Mouse (Mus musculus) cerebellum, adult 8-10 months (tissue): ENCODE measurements around the gene Zic1.
A peak's percentile ranks its signal among the peaks of the same experiment; 100 is the strongest.

Experiments used
- DNase-seq: peaks from one replicate; pipeline ENCODE4 v3.0.0; 2022

Gene Zic1

DNA sequence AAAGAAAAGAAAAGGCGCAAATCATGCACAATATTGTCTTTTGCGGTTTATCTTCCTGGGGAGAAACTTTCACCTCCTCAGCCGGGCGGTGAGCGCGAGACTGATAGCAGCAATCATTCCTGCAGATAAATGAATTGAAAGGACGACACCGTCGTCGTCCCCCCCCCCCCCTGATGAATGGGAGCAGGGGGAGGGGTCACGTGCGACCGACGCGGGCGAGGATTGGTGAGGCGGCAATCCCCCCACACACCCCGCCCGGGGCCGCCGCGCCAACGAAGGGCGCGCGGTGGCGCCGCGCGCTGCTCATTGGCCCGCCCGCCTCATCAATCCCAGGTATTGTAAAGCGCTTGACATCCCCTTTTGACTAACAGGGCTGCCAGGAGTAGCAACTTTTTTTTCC lies at the start of gene Zic1:
Gene Zic1 (minus strand): TSS at position 147 of the 400 bp plus-strand sequence.
- DNase-seq = peak; percentile 92

DNA sequence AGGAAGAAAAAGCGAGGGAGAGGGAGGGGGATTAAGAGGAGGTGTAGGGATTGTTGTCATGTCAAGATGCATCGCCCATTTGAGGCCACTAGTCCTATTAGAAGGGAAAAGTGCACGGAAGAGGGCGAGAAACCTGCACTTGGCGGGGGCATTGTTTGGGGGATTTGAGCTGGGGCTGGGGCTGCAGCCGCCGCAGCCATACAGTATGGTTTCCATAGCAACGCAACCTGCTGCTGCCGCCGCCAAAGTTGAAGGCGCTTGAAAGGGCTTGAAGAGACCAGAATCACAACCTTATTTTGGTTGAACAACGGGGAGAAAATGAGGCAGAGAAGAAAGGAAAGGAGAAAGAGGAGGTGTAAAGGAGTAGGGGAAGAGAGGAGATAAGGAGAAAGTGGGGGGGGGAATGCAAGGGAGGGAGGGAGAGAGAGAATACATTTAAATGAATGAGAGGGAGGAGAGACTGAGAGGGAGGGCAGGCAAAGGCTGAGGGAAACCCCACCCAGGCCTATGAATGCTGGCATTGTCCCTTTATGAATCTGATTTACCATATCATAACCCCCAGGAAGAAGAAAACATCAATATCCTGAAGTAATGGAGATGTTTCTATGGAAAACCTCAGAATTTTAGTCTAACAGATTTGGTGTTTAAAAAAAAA lies 48.5 kb upstream of the Zic1 start:
- no peak for DNase-seq

DNA sequence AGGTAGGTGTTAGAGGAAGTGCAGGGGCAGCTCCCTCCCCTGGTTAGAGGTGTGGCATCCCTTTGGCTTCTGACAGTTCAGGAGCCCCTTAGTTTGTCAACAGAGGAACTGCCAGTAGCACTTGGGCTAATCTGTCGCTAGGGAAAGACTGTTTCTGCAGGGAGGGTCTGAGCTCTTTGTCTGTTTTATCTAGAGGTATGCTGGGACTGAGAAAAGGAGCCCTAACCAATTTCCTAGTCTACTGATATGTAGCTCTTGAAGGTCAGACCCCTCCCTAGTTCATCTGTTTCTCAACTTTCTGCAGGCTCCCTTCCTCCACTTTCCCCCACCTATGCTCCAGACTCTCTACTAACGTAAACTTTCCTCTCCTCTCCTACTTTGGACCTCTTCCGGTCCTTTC lies 44.2 kb upstream of the Zic1 start:
- DNase-seq = no peak

DNA sequence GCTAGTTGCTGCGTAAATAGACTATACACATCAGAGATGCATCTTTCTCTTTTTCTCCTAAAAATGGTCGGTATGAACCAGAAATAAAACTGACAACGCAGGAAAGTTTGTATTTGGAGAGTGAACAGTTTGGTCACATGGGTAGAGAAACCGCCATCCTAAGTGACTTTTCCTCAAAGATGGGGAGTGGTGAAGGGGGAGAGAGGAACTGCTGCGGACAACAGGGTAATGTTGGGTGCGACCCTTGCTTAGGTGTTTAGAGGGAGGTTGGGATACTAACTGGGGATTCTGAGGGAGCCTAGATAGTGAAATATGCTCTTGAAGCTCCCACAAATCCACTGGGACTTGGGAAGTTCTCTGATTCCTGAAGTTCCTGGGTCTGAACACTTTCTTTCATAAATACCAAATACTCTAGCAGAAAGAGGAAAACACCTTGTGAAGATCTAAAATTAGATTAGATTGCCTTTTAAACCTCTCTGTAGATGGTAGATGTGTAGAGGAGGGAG lies 40.7 kb upstream of the Zic1 start:
- no peak for DNase-seq

DNA sequence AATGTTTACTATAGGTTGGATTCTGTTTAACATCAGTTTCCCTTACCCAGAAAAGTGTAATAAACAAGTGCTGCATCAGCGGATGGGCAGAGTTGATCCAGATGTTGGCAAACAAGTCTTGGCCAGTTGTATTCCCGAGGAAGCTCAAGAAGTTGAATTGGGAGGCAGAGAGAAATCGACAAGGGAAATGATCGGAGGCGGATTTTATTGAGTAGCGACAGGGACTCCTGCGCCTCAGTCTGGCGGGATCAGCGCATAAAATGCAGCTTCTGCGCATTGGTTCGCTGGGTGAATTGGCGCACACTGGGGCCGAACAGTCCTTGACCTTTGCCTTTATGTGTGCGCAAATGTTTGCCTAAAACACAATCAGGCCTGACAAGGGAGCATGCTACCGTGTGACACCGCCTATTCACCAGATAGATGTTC lies 40.2 kb upstream of the Zic1 start:
- DNase-seq = peak; percentile 56

DNA sequence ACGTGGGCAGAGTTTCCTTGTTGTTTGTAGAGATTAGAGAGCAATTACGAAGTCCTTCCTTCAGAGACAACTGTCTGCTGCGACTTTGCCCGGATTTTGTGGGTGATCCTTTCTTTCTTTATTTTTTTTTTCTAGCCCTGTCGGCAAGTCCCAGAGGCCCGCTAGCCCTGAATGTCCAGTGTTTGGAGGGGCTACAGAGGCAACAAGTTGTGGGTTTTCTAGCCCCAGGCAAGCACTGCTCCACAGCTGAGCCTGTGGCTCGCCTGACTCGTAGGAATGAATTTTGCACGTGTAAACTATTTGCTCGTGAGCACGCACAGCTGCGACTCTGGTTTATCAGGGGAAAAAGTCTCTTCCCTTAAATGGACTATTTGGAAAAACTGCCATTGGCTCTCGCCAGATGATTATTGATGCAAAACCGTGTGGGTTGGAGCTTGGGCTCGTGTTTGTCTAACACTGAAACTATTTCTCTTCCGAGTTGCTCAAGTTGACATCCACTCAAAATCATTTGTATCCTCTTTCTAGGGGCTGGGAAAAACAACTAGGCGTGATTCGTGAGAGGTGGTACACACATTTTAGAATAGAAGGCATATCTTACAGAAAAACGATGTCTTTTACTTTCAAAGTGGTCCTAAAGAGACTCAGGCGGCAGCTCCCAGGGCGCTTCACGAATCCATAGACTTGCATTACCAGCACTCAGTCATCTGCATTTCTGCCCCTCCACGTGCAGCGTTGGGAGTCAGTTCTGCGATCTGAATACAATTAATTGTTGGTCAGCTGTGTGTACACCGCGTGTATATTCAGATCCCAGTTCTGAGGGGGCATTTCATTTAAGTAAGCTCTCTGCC lies 39.5 kb upstream of the Zic1 start:
- DNase-seq = peak; percentile 50

DNA sequence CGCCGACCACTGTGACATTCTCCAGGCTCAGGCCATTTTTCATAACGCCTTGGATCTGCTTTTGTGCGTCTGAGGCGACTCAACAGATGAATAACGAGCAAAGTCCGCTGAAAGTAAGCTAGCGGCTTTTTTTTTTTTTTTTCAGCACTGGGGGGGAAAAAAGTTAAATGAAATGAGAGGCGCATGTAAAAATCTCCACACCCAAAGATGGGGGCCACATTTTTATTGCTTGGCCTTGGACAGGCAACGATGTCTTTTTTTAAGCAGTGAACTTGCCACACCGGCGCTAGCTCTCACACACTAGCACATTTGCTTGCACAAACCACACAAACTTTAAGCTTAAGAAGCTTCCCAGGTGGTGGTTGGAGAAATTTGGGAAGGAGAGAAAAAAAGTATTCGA lies 38.6 kb upstream of the Zic1 start:
- no peak for DNase-seq

DNA sequence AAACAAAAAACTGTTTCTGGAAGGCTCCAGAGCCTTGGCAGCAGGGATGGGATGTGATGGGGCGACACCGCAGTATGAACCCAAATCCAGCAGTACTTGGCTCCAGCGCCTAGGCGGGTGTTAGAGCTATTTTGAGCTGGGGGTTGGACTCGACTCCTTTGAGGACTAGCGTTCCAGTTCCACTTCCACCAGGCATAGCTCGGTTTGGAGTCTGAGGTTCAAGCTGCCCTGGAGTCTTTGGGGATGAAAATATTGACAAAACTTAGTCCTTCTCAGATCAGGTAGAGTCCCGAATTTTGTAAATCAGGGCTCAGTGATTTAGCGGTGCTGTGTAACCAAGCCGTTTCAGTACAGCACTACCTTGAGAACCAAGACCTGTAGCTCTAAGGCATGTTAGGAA lies 35.9 kb upstream of the Zic1 start:
- DNase-seq = no peak

DNA sequence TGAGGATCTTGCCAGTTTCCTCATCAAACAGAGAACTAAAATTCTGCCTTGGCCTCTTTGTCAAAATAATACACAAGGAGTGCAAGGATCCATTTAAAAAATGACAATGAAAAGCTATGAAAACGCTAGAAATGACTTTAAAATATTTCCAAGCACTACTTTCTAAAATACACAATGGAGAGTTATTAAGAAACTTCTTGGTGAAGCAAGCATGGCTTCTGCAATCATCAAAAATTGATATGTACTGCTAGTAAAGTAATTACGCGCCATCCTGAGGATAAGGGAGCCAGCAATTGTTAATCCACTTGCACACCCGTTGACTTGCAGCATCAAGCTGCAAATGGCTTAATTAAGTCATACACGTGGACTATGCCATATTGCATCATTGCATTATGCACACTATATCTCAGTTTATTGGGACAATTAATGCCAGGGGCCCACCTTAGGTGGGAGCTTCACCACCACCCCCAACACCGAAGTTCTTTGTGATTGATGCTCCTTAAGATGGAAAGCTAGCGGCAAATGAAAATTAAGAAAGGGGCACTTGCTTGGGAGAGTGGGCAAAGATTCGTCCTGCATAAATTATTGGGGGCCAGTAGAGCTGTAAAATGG lies 35.0 kb upstream of the Zic1 start:
- DNase-seq = no peak

DNA sequence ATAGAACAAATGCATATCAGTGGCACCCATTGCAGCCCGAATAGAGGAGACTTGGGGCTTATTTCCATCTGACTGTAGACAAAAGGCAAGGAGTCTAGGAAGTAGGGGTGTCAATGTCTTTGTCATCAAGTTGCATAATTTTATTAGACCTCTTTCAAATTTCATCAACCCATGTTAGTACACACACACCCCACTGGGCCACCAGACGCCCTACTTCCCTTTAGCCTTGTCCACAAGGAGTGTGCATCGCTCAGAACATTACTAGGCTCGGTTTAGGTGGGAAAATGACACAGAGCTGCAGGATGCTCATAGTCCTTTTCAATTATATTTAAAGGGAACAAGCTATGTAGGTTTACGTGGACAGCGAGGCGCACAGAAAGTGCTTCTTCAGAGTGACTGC lies 34.4 kb upstream of the Zic1 start:
- no peak for DNase-seq

DNA sequence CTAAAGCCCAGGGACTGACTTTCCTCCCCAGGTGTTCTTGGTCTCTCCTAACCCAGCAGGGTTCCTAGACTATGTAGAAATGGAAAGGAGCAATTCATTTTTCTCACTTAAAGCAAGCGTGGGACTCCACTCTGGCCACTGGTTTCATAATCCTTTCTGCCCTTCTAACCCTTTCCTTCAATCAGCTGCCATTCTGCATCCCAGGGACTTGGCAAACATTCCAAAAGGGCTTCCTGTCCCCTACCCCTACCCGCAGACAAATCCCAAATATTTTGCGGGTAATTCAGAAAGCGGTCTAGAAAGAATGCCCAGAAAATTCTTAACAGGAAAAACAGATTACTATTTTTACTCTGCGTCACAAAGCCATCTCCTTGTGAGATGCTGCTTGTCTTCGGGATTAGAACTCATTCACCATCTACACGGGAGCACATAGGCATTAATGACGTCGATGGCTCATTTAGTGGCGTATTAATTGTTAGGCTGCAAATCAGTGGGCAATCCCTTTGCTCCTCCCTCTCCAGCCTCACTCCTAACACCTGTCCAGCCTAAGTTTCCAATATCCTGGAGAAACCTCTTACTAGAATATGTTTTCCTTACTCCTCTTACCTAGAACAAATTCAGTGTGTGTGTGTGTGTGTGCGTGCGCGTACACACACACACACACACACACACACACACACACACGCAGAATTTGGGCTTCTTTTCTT lies 29.6 kb upstream of the Zic1 start:
- no peak for DNase-seq

DNA sequence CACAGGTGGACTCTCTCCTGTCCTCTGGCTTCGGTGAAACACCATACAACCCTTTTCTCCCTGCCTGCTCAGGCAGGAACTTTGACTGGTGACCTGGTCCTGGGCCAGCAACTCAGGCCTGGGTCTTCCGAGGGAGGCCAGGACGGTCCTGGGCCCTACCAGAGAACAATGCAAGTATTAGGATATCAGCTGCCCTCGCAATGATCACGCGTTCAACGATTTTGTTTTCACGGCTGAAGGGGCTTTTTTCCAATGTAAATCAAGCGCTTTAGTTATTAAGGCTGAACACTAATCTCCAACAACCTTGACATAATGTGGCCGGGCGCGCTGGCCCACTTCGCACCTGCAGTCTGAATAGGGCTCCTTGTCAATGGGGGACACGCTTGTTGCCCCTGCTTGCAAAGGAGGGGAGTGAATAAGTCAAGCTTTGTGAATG lies 28.6 kb upstream of the Zic1 start:
- no peak for DNase-seq

DNA sequence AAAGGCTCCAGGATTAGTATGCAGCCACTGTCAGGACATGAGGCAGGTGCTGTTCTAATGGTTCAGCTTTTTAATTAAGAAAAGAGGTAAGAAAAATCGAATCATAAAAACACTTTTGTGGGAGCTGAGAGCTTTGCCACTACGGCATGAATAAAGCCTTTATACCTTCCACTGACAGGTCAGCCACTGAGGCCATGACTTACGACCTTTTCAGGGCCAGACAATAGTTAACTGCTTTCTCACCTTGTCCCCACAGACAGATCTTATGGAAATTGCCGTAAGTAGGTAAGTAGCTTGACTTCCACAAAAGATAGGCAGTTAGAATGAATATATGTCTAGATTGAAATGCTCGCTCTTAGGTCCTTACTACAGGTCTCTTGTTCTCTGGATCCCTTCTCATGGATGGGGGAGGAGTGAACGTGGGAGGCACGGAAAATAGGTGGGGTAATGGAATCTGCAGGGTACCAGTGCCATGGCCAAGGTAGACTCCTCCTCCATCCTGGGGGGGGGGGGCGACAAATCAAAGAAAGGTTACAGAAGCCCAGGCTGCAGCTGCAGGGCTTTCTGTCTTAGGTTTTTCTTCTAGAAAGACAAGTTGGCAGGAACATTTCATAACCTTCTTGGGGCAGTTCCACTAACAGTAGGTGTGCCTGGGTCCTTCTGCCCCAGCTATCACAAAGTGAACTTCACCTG lies 27.9 kb upstream of the Zic1 start:
- DNase-seq = no peak

DNA sequence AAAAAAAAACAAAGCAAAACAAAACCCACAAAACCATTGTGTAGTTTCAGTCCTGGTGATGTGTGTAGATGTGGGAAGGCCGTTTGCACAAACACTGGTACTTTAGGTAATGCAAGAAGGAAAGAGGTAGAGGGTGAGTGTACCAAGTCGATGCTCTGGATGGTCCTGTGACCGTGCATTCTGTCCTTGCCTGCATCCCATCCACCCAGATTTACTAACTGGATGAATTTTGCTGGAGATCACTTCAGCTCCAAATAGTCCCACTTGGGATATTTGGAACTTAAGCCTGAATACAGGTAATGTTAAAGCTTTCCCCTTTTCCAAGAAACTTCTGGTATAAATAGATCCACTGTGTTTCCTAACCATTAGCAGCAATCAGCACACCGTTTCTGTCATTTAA lies 22.6 kb upstream of the Zic1 start:
- no peak for DNase-seq

DNA sequence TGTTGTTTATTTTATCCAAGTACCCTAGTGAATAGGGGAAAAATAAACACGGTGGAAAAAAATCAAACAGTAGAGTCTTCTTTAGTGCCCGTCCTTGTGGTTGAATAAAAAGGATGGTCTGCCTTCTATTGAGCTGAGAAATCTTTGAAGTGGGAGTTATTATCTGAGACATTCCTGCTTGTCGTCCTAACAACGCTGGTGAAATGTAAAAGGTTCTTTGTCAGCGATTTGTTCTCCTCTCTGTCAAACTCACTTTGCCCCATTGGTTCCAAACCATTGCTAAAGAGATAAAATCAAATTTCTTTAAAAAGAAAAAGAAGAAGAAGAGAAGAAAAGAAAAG lies 22.1 kb upstream of the Zic1 start:
- no peak for DNase-seq

DNA sequence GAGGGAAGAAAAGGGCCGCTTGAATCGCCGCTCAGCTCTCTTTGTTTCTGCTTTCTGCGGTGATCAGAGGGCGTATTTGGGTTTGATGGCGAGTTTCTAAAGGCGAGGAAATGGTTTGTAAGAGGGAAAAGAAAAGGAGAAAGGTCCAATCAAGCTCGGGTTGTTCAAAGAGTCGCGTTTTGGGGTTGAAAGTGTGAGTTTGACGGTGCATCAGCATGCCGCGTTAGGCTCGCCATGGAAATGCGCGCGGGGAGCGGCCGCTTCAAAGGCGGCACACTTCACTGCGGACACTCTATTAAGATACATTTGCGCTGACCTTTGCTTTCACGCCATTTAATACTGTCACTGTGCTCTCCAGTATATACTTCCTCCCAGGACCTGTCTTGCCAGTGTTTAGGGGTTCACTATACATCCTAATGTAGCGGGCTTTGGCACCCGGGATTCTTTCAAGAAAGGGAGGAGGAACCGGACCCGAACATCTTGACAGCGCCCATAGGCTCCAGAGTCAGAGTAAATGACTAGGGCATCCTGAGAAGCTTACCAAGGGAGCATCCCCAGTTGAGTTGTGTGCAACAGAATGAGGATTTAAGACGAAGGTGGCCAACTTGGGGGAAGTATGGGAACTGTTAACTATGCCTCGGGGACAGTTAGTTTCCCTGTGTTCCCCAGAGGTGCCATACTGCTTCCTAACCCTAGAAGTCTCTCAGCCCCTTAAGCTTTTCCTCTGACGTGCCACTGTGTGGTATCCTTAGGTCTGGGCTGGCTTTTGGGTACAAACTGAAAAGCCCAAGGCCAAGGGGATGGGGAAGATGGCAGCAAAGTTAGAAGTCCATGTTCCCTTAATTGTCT lies 21.5 kb upstream of the Zic1 start:
- DNase-seq = peak; percentile 37

DNA sequence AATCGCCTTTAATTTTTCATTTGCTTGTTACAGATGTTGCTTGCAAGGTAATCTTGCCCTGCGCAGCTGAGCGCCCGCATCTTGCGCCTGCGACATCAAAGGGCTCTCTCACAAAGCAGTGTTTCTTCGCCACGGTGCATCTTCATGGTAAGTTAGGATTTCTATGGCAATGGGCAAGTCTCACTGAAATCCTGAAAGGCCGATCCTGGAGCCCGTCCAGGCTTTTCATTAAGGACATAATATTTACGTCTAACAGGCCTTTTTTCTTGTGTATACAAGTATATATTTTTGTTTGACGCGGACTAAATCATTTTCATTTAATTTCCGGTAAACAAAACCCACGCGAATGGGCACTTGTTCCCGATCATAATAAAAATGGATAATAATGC lies 20.9 kb upstream of the Zic1 start:
- DNase-seq = peak; percentile 43

DNA sequence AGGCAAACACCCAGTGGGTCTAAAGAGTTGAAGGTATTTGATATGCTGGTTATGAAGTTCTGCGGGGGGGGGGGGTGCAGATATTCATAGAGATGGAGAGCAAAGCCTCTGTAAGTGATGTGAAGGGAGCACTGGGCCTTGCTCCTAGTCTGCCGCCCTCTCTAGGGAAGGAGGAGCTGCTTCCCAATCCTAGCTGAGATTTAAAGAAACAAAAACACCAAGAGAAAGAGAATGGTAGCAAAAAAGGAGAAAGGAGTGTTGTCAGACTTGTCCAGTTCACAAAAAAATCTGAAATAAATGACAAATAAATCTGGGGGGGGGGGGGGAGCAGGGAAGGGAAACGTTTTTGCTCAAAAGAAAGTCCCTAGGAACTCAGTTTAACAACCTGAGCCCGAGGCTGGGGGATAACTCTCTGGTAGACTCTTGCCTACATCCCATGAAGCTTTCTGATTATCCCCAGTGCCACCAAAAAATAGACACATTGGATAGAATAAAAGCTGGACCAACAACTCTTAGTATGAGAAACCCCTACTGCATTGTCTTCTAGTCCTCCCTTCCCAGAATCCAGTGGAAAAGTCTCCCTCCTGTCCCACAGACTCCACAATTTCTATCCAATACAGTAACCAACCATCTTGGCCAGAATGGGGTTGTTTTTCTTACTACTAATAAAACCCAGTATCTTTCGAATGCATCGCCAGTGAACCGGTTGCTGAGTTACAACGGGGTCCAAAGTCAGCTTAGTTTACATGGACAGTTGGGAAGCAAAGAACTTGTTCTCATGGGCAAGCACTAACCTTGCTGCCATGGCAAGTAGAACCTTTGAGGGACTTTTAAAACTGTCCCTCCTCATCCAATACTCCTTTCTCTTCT lies 20.2 kb upstream of the Zic1 start:
- DNase-seq = no peak

DNA sequence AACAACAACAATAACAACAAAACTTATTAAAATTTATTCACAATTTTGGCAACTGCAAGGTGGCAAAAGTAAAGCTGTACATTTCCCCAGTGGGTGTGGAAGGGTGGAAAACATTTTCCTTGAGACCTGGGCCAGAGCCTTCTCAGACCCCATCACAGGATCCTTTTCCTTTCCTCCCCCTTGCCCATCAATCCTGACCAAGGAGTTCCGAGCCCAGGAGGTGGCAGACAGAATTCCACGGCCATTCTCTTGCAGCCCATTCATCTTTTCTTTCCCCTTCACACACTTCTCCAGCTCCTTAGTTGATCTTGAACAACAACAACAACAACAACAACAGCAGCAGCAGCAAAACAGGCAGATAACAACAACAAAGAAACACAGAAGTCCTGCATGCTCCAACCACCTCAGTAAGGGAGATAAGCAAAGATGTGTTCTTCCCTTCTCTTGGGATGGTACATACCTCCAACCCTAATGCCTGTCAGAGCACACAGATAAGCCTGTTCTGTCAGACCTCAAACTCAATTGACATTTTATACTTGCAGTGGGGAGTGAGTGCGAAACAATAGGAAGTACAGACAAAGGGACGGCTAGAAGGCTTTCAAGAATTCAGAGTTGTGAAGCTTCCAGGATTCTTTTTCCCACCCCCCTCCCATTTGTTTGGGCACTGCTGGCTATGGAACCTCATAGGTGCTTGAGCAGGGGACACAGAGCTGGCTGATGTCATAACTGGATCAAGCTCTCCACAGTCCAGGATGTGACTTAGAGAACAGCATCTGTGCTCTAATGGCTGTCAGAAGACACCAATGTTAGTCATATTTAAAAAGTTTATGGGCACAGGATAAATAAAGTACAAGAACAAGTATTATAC lies 19.3 kb upstream of the Zic1 start:
- DNase-seq = no peak

DNA sequence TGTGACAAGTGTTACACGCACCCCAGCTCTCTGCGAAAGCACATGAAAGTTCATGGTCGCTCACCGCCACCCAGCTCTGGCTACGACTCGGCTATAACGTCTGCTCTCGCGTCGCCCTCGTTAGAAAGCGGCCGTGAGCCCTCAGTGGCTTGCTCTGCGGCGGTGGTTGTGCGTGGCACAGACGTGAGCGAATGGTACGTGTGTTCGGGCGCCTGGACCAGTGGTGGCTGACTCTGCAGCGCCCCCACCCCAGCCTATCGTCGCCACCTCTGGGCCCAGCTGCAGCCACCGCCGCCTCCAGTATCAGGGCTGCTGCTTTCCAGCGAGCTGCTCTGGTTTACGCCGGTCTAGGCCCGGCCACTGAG lies 18.5 kb upstream of the Zic1 start:
- DNase-seq = peak; percentile 51
